ENCODE assay signal across 8 mouse cellular contexts in the genomic region with DNA sequence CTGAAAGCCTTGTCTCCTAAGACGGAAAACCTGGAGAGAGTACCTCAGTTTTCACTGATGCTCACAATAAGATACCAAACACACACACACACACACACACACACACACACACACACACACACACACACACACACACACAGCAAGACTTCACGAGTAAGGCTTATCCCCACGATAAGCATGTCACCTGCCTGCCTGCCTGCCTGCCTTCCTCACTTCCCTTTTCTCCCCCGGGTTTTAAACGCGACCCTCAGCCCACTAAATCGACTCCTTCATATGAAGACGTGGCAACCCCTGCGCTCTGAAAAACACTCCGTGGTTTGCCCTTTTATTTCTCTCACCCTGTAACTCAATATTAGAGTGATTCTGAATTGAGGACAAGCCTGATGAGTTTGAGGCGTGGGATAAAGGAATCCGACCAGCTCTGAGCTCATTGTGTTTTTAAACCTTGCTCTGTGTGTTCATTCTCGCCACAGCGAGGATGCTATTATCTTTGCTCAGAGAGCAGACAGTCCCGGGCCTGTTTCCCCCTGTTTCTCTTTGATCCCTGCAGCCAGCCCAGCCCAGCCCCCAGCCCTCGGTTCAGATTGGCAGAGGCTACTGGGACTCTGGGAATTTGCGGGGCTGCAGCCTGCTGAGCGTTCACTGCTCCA.
A peak's percentile ranks its signal among the peaks of the same experiment; 100 is the strongest.
DNase-seq lines count a peak whose midpoint lies in the region; ATAC-seq and TF ChIP-seq lines count a peak whose summit lies in the region.

No protein-coding gene starts in this region.

- under 1% methylated on average over 18 of the region's 18 CpGs for WGBS in heart, embryonic 11.5 days (ENCODE audit: insufficient replicate concordance)

- H3K4me2 ChIP-seq in heart, embryonic 11.5 days, result peak overlapping the region; percentile 91

- H3K9ac ChIP-seq in heart, embryonic 11.5 days (ENCODE audit: low read depth, low read length), result peak overlapping the region; percentile 47

- peak overlapping the region; percentile 47 for H3K4me3 ChIP-seq in heart, embryonic 11.5 days (ENCODE audit: low read depth, low read length)
- no peak overlapping the region for H3K4me3 ChIP-seq in embryonic fibroblast, embryonic 13.5 days (ENCODE audit: insufficient read depth, low read length)

- H3K27me3 ChIP-seq in heart, embryonic 11.5 days (ENCODE audit: control insufficient read depth, insufficient read depth, low read length), result no peaks in the 10 kb centered on the region
- no peaks in the 10 kb centered on the region for H3K27me3 ChIP-seq in splenic B cell, adult 2 months (ENCODE audit: control insufficient read depth, insufficient read depth, low read length, poor library complexity, severe bottlenecking)

- no peaks in the 10 kb centered on the region for H3K9me3 ChIP-seq in heart, embryonic 11.5 days (replicated peaks; ENCODE audit: control insufficient read depth, low read length)

- TF ChIP-seq POLR2A in embryonic fibroblast, embryonic 13.5 days (IDR thresholded peaks at IDR 0.05; ENCODE audit: low read depth, low read length), result peak; percentile 8; the same call in 1 of the 2 replicates

- ATAC-seq in heart, embryonic 11.5 days (replicated peaks; ENCODE audit: insufficient number of reproducible peaks, low FRiP score, low TSS enrichment), result peak; percentile 39; the same call in 1 of the 2 replicates
- peak; percentile 65 for ATAC-seq in megakaryocyte progenitor cell, adult 5-6 weeks (replicated peaks; ENCODE audit: poor library complexity)

- H3K27ac ChIP-seq in heart, embryonic 11.5 days (ENCODE audit: low read depth, low read length), result 0 out of 2 replicates have a peak overlapping the region, but pooled peaks have one; percentile 4
- no peak overlapping the region for H3K27ac ChIP-seq in embryonic fibroblast, embryonic 13.5 days (ENCODE audit: insufficient read depth, low read length)

- TF ChIP-seq CTCF in embryonic fibroblast, embryonic 13.5 days (IDR thresholded peaks at IDR 0.05; ENCODE audit: borderline replicate concordance, insufficient read depth, low read length), result no peak

- no peak for DNase-seq in heart, postnatal 36 days
- DNase-seq in WW6 (ENCODE audit: low read depth, low spot score), result peak; percentile 34
- DNase-seq in induced T-regulatory cell, adult 2 months (ENCODE audit: low read depth), result peak; percentile 9
- peak; percentile 26 for DNase-seq in splenic B cell, adult 2 months (ENCODE audit: low read depth, low spot score)
- DNase-seq in urinary bladder, adult 18-20 months (ENCODE audit: low spot score in 2 of 2), result no peak

- intact Hi-C loops in heart, postnatal 36 days (cut with DNase I), result no loop called here

- H3K4me1 ChIP-seq in heart, embryonic 11.5 days (ENCODE audit: control insufficient read depth, insufficient read depth, low read length), result no peaks in the 10 kb centered on the region; the same call in 1 of the 2 replicates
- 0 out of 2 replicates have a peak, but pooled peaks cover 4% of the 10 kb centered on the region for H3K4me1 ChIP-seq in embryonic fibroblast, embryonic 13.5 days (ENCODE audit: control insufficient read depth, insufficient read depth, low read length)

- no peaks in the 10 kb centered on the region for H3K36me3 ChIP-seq in heart, embryonic 11.5 days (ENCODE audit: control insufficient read depth, insufficient read depth, low read length)
- no peaks in the 10 kb centered on the region for H3K36me3 ChIP-seq in splenic B cell, adult 2 months (ENCODE audit: control insufficient read depth, insufficient read depth, low read length, poor library complexity, severe bottlenecking)

Comparison
In these comparisons a context has a peak if more than half of its experiments do, and no peak if none do; other contexts are left out.
1. DNase-seq: peak in WW6 (single experiment), induced T-regulatory cell, adult 2 months (single experiment) and splenic B cell, adult 2 months (single experiment); none in heart, postnatal 36 days (0 of 2) and urinary bladder, adult 18-20 months (0 of 2).